Mouse (Mus musculus): ENCODE results near the gene Dnaic1. TPM values are rescaled to one million over a fixed set of nuclear protein-coding genes. Genes with fewer than 3 reads are reported as not detected.

The Dnaic1 gene
- polyA plus RNA-seq, 1 experiment from 2014 or later, result 1.5 TPM

DNA sequence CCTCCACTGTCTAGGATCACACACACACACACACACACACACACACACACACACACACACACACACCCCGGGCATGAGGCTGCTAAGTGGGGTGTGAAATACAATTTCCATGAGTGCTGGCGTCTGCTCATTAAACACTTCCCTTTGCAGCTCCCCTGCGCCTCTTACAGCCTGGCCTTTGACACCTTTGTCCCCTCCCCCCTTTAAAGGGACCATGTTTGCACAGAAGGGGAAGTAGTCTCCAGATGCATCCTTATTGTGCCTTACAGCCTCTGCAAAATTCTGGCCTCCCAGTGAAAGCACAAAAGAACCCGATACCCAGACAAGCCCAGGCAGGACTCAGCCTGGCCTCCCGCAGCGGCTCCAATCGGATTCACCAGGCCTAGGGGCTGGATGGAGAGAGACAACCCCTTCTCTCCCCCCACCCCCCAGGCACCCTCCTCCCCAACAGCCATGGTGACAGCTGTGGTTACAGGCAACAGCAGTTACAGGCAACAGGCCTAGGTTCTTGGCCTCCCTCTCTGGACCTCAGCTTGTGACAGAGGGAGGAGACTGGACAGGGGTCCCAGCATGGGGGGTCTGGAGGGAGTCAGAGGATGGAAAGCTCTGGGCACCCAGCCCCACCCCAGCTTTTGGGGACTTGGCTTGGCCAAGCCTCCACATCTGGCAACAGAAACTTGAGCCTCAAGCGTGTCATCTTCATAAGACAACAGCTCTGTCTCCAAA, 58.8 kb downstream of the Dnaic1 start:
- H3K4me2 ChIP-seq (ENCODE audit: low read depth, low read length), result no peak overlapping the region
- DNase-seq (ENCODE audit: low spot score) (peak; percentile 62), ATAC-seq (replicated peaks; ENCODE audit: insufficient number of reproducible peaks, low FRiP score, low TSS enrichment, low read depth) (peak; percentile 47)
- peak overlapping the region; percentile 32; the same call in 1 of the 2 replicates for H3K9ac ChIP-seq (replicated peaks; ENCODE audit: low read length)
- H3K36me3 ChIP-seq (replicated peaks; ENCODE audit: control insufficient read depth, insufficient read depth, low read depth, low read length), result no peaks in the 10 kb centered on the region
- H3K4me1 ChIP-seq (ENCODE audit: control insufficient read depth, insufficient read depth, low read length), result peaks cover 18% of the 10 kb centered on the region
- H3K9me3 ChIP-seq (replicated peaks; ENCODE audit: control insufficient read depth, low read length), result no peaks in the 10 kb centered on the region
- H3K27me3 ChIP-seq (ENCODE audit: control insufficient read depth, insufficient read depth, low read length), result 0 out of 2 replicates have a peak, but pooled peaks cover 3% of the 10 kb centered on the region
- WGBS, result 3% methylated on average over 8 of the region's 8 CpGs
- H3K27ac ChIP-seq (replicated peaks; ENCODE audit: low read depth, low read length), result peak overlapping the region; percentile 39; the same call in 1 of the 2 replicates
- H3K4me3 ChIP-seq (ENCODE audit: low read depth, low read length), result no peak overlapping the region

GRCm38 (mm10) chr4:41630196-41630595, 60.6 kb downstream of the Dnaic1 start:
- H3K4me1 ChIP-seq (ENCODE audit: control insufficient read depth, insufficient read depth, low read length), result peaks cover 18% of the 10 kb centered on the region

GRCm38 (mm10) chr4:41631390-41631789, 61.8 kb downstream of the Dnaic1 start:
- H3K9me3 ChIP-seq (replicated peaks; ENCODE audit: control insufficient read depth, low read length), result no peaks in the 10 kb centered on the region
- DNase-seq (ENCODE audit: low spot score) (peak; percentile 68), ATAC-seq (replicated peaks; ENCODE audit: insufficient number of reproducible peaks, low FRiP score, low TSS enrichment, low read depth) (no peak)
- H3K27me3 ChIP-seq (ENCODE audit: control insufficient read depth, insufficient read depth, low read length), result 0 out of 2 replicates have a peak, but pooled peaks cover 3% of the 10 kb centered on the region
- H3K4me1 ChIP-seq (ENCODE audit: control insufficient read depth, insufficient read depth, low read length), result peaks cover 27% of the 10 kb centered on the region
- peak overlapping the region; percentile 22; the same call in 1 of the 2 replicates for H3K27ac ChIP-seq (replicated peaks; ENCODE audit: low read depth, low read length)
- H3K4me3 ChIP-seq (ENCODE audit: low read depth, low read length), result no peak overlapping the region
- H3K4me2 ChIP-seq (ENCODE audit: low read depth, low read length), result peak overlapping the region; percentile 29
- WGBS, result 1% methylated on average over 11 of the region's 11 CpGs
- H3K9ac ChIP-seq (replicated peaks; ENCODE audit: low read length), result peak overlapping the region; percentile 18; the same call in 1 of the 2 replicates
- no peaks in the 10 kb centered on the region for H3K36me3 ChIP-seq (replicated peaks; ENCODE audit: control insufficient read depth, insufficient read depth, low read depth, low read length)

More at GRCm38 (mm10) chr4:41630196-41630595, 60.6 kb downstream of the Dnaic1 start:
- no peak for ATAC-seq (replicated peaks; ENCODE audit: insufficient number of reproducible peaks, low FRiP score, low TSS enrichment, low read depth)
- 18% methylated on average over 6 of the region's 6 CpGs for WGBS
- no peak for DNase-seq (ENCODE audit: low spot score)
- Histone ChIP-seq H3K4me3 (ENCODE audit: low read depth, low read length) (no peak overlapping the region), H3K36me3 (replicated peaks; ENCODE audit: control insufficient read depth, insufficient read depth, low read depth, low read length) (no peaks in the 10 kb centered on the region), H3K9me3 (replicated peaks; ENCODE audit: control insufficient read depth, low read length) (no peaks in the 10 kb centered on the region), H3K9ac (replicated peaks; ENCODE audit: low read length) (no peak overlapping the region), H3K4me2 (ENCODE audit: low read depth, low read length) (no peak overlapping the region), H3K27me3 (ENCODE audit: control insufficient read depth, insufficient read depth, low read length) (0 out of 2 replicates have a peak, but pooled peaks cover 3% of the 10 kb centered on the region), H3K27ac (replicated peaks; ENCODE audit: low read depth, low read length) (no peak overlapping the region)

DNA sequence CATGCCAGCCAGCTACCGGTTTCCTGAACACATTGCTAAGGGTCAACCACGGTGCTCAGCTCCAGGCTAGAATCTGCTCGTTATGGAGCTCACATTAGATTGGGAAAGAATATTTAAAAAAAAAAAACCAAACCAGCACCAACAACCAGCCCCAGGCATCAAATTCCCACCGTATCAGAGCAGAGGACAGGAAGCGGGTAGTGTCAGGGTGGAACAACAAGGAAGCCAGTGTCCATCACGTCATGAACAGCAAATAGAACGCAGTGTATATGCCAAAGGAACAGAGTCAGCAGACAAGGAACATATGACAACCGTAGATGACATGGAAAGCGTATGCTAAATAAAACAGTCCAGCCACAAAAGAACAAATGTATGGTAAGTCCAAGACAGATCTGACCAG, 63.4 kb downstream of the Dnaic1 start:
- 59% methylated on average over 9 of the region's 9 CpGs for WGBS

GRCm38 (mm10) chr4:41634631-41635030, 65.1 kb downstream of the Dnaic1 start:
- Histone ChIP-seq H3K4me2 (ENCODE audit: low read depth, low read length) (no peak overlapping the region), H3K9me3 (replicated peaks; ENCODE audit: control insufficient read depth, low read length) (no peaks in the 10 kb centered on the region), H3K36me3 (replicated peaks; ENCODE audit: control insufficient read depth, insufficient read depth, low read depth, low read length) (no peaks in the 10 kb centered on the region), H3K27ac (replicated peaks; ENCODE audit: low read depth, low read length) (no peak overlapping the region), H3K4me1 (ENCODE audit: control insufficient read depth, insufficient read depth, low read length) (peaks cover 33% of the 10 kb centered on the region), H3K9ac (replicated peaks; ENCODE audit: low read length) (no peak overlapping the region), H3K4me3 (ENCODE audit: low read depth, low read length) (no peak overlapping the region), H3K27me3 (ENCODE audit: control insufficient read depth, insufficient read depth, low read length) (peaks cover 2% of the 10 kb centered on the region; the same call in 1 of the 2 replicates)
- ATAC-seq (replicated peaks; ENCODE audit: insufficient number of reproducible peaks, low FRiP score, low TSS enrichment, low read depth), result no peak
- 89% methylated on average over 8 of the region's 8 CpGs for WGBS
- no peak for DNase-seq (ENCODE audit: low spot score)

More for the DNA sequence above, 63.4 kb downstream of the Dnaic1 start:
- ATAC-seq (replicated peaks; ENCODE audit: insufficient number of reproducible peaks, low FRiP score, low TSS enrichment, low read depth) (no peak), DNase-seq (ENCODE audit: low spot score) (no peak)
- Histone ChIP-seq H3K4me3 (ENCODE audit: low read depth, low read length) (no peak overlapping the region), H3K9ac (replicated peaks; ENCODE audit: low read length) (no peak overlapping the region), H3K4me1 (ENCODE audit: control insufficient read depth, insufficient read depth, low read length) (peaks cover 31% of the 10 kb centered on the region), H3K36me3 (replicated peaks; ENCODE audit: control insufficient read depth, insufficient read depth, low read depth, low read length) (no peaks in the 10 kb centered on the region), H3K27me3 (ENCODE audit: control insufficient read depth, insufficient read depth, low read length) (peaks cover 3% of the 10 kb centered on the region; the same call in 1 of the 2 replicates), H3K4me2 (ENCODE audit: low read depth, low read length) (no peak overlapping the region), H3K9me3 (replicated peaks; ENCODE audit: control insufficient read depth, low read length) (no peaks in the 10 kb centered on the region), H3K27ac (replicated peaks; ENCODE audit: low read depth, low read length) (no peak overlapping the region)

DNA sequence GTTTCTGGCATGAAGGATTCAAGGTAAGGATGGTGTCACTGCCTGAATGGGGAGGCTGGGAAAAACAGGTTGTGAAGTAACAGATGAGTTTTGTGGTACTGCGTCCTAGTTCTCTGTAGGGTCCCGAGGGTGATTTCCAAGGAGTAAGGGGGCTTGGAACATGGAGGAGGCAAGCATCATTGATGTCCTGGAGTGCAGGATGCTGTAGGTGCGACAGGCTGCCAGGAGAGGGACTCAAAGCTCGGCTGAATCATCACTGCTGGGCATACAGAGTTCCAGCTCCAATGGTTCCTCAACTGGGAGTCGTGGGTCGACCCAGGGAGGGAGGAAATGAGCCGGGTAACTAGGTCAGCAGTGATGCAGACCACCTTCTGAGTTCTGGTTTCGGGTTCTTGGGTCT, 65.6 kb downstream of the Dnaic1 start:
- Histone ChIP-seq H3K27me3 (ENCODE audit: control insufficient read depth, insufficient read depth, low read length) (no peaks in the 10 kb centered on the region; the same call in 1 of the 2 replicates), H3K4me1 (ENCODE audit: control insufficient read depth, insufficient read depth, low read length) (peaks cover 30% of the 10 kb centered on the region), H3K36me3 (replicated peaks; ENCODE audit: control insufficient read depth, insufficient read depth, low read depth, low read length) (no peaks in the 10 kb centered on the region), H3K4me3 (ENCODE audit: low read depth, low read length) (no peak overlapping the region), H3K9me3 (replicated peaks; ENCODE audit: control insufficient read depth, low read length) (no peaks in the 10 kb centered on the region), H3K4me2 (ENCODE audit: low read depth, low read length) (no peak overlapping the region), H3K27ac (replicated peaks; ENCODE audit: low read depth, low read length) (no peak overlapping the region), H3K9ac (replicated peaks; ENCODE audit: low read length) (no peak overlapping the region)
- WGBS, result 71% methylated on average over 8 of the region's 8 CpGs
- DNase-seq (ENCODE audit: low spot score) (no peak), ATAC-seq (replicated peaks; ENCODE audit: insufficient number of reproducible peaks, low FRiP score, low TSS enrichment, low read depth) (no peak)

- no peak overlapping the region for H3K4me2 ChIP-seq (ENCODE audit: low read depth, low read length)
- DNase-seq (ENCODE audit: low spot score), result peak; percentile 78
Observed at GRCm38 (mm10) chr4:41635906-41636305, 66.3 kb downstream of the Dnaic1 start.

DNA sequence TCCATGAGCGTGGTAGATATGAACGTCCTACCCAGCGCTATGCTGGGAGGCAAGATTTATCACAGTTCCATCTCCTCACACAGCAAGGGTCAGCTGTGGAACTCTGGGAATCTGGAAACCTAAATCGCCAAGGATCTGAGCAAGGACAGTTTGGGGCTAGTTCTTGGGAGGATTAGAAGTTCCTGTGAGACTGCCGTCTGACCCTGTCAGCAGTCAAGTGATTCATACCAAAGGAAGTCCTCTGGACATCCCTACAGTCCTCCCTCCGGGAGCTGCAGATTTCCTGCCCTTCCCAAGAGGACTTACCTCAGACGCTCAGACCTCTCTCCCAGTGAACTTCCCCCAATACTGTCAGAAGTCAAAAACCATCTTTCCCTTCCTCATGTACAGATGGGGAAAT, 66.8 kb downstream of the Dnaic1 start:
- DNase-seq (ENCODE audit: low spot score), result no peak
- no peak overlapping the region for H3K4me3 ChIP-seq (ENCODE audit: low read depth, low read length)
- H3K27ac ChIP-seq (replicated peaks; ENCODE audit: low read depth, low read length), result peak overlapping the region; percentile 61
- H3K9me3 ChIP-seq (replicated peaks; ENCODE audit: control insufficient read depth, low read length), result no peaks in the 10 kb centered on the region
- H3K36me3 ChIP-seq (replicated peaks; ENCODE audit: control insufficient read depth, insufficient read depth, low read depth, low read length), result no peaks in the 10 kb centered on the region
- H3K4me2 ChIP-seq (ENCODE audit: low read depth, low read length), result no peak overlapping the region
- no peak overlapping the region for H3K9ac ChIP-seq (replicated peaks; ENCODE audit: low read length)
- no peak for ATAC-seq (replicated peaks; ENCODE audit: insufficient number of reproducible peaks, low FRiP score, low TSS enrichment, low read depth)
- H3K27me3 ChIP-seq (ENCODE audit: control insufficient read depth, insufficient read depth, low read length), result no peaks in the 10 kb centered on the region; the same call in 1 of the 2 replicates
- H3K4me1 ChIP-seq (ENCODE audit: control insufficient read depth, insufficient read depth, low read length), result peaks cover 23% of the 10 kb centered on the region
- WGBS, result 27% methylated on average over 7 of the region's 7 CpGs

More at GRCm38 (mm10) chr4:41635906-41636305, 66.3 kb downstream of the Dnaic1 start:
- Histone ChIP-seq H3K9me3 (replicated peaks; ENCODE audit: control insufficient read depth, low read length) (no peaks in the 10 kb centered on the region), H3K9ac (replicated peaks; ENCODE audit: low read length) (no peak overlapping the region), H3K27me3 (ENCODE audit: control insufficient read depth, insufficient read depth, low read length) (no peaks in the 10 kb centered on the region; the same call in 1 of the 2 replicates), H3K36me3 (replicated peaks; ENCODE audit: control insufficient read depth, insufficient read depth, low read depth, low read length) (no peaks in the 10 kb centered on the region), H3K4me1 (ENCODE audit: control insufficient read depth, insufficient read depth, low read length) (peaks cover 28% of the 10 kb centered on the region), H3K27ac (replicated peaks; ENCODE audit: low read depth, low read length) (peak overlapping the region; percentile 61), H3K4me3 (ENCODE audit: low read depth, low read length) (no peak overlapping the region)
- ATAC-seq (replicated peaks; ENCODE audit: insufficient number of reproducible peaks, low FRiP score, low TSS enrichment, low read depth), result no peak
- WGBS, result 59% methylated on average over 2 of the region's 2 CpGs
